Mouse (Mus musculus) lung, postnatal 0 days (tissue): ENCODE measurements at regions not wholly inside any gene's neighbourhood (a gene's known extent, or its start where the extent isn't known, plus 50 kb on each side); places are given as distances from the start of the nearest gene placed in this dataset.

ENCODE experiments used
- CTCF ChIP-seq: IDR thresholded peaks from 2 replicates; pipeline ENCODE4 v1.5.1; 2016; ENCODE audit warnings: antibody characterized with exemption, mild to moderate bottlenecking
- EP300 ChIP-seq: IDR thresholded peaks from 2 replicates; pipeline ENCODE4 v1.6.1; 2016; ENCODE audit warnings: antibody characterized with exemption, mild to moderate bottlenecking, control low read depth

- peak; percentile 79 for TF ChIP-seq CTCF
- TF ChIP-seq EP300, result no peak
Observed at GRCm38 (mm10) chr2:131422907-131423445, 68.3 kb upstream of the Smox start.
